Mouse (Mus musculus): Measurements from ENCODE around the gene Pakap. TPM values are rescaled to one million over a fixed set of nuclear protein-coding genes. Genes with fewer than 3 reads are reported as not detected.

The Pakap gene
- polyA plus RNA-seq, 1 experiment: not detected

DNA sequence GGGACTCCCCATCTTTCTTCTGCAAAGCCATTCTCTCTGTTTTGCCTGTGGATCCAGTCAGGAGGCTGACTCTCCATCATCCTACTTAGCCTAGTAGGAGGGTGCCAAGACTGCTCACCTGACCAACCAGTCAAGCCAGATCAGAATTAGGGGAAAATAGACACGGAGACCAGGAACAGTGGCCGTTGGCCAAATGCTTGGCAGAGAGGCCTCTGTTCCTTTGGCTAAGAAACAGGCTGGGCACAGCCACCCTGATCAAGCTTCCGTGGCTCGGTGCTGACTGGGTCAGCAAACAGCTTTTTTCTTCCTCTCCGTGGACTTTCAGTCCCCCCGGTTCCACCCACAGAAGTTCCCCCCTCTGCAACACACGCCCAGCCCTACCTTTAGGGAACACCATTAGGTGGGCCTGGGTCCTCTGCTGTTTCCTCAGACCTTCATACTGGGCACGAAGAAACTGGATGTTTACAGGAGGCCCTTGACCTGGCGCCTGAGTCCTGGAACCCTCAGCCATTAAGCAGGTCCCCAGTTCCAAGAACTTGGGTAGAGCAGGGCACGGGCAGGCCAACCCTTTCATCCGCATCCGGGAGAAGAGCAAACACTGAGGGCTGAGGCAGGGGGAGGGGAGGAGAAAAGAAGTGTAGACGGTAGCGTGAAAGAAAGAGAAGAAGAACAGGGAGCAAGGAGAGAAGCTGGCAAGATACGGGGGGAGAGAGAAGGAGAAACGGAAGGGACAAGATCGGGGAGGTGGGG is 347.4 kb downstream of the Pakap start:
- Histone ChIP-seq H3K4me3 (ENCODE audit: insufficient read depth, low read depth, low read length) (no peak overlapping the region), H3K4me1 (ENCODE audit: control insufficient read depth, insufficient read depth, low read length) (peaks cover 8% of the 10 kb centered on the region), H3K27ac (ENCODE audit: insufficient read depth, low read depth, low read length) (no peak overlapping the region; the same call in 1 of the 2 replicates)
- no peak for TF ChIP-seq CTCF (IDR thresholded peaks at IDR 0.05; ENCODE audit: insufficient read depth, low read depth, low read length)
- no peak for TF ChIP-seq POLR2A (IDR thresholded peaks at IDR 0.05; ENCODE audit: insufficient read depth, low read depth, low read length)
- 40% methylated on average over 17 of the region's 17 CpGs for WGBS

DNA sequence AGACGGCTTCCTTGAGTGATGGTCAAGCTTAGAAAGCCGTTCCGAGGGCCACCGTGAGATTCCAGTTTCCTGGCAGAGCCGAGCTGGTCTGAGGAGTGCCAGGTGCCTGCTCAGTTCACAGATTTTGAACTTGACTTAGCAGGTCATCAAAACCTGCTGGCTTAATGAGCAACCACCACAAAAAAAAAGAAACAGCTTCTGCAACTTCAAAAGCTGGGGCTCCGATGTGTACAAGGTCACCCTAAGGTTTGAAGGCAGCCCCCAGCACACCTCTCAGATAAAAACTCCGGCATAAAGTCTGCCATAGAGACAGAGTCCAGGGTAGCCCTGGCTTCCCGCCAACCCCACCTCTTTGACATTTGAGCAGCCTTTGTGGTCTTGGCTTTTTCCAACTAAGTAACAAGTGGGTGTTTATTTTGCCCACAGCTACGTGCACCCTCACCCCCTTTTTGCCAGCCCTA is 348.3 kb downstream of the Pakap start, which contains the start of gene D630039A03Rik:
D630039A03Rik (minus strand) TSS at position 97 of the 461 bp plus-strand sequence.
- no peak within 1 kb of the TSS for H3K4me3 ChIP-seq (ENCODE audit: insufficient read depth, low read depth, low read length)
- TF ChIP-seq POLR2A (IDR thresholded peaks at IDR 0.05; ENCODE audit: insufficient read depth, low read depth, low read length) (no peak), CTCF (IDR thresholded peaks at IDR 0.05; ENCODE audit: insufficient read depth, low read depth, low read length) (no peak)
- H3K4me1 ChIP-seq (ENCODE audit: control insufficient read depth, insufficient read depth, low read length): peaks cover 8% of the 10 kb centered on the region
- H3K27ac ChIP-seq (ENCODE audit: insufficient read depth, low read depth, low read length): no peak within 1 kb of the TSS; the same call in 1 of the 2 replicates
- 21% methylated on average over 9 of the region's 9 CpGs for WGBS

DNA sequence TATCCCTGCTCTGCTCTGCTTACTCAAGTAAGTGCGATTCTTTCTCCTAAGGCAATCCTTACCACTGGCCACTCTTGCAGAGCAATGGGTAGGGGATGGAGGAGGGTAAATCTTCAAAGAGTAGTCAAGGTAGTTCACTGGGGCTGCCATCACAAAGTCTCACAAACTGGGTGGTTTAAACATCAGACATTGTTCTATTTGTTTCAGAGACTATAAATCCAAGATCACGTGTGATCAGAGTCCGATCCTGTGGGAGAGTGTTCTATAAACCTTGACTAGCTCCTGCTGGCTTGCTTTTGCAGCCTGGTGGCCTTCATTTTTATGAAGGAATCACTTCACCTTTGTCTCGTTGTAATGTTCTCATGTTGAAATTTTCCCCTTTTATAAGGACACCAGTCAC is 348.7 kb downstream of the Pakap start:
- H3K27ac ChIP-seq (ENCODE audit: insufficient read depth, low read depth, low read length): no peak overlapping the region
- peaks cover 8% of the 10 kb centered on the region for H3K4me1 ChIP-seq (ENCODE audit: control insufficient read depth, insufficient read depth, low read length)
- no peak for TF ChIP-seq CTCF (IDR thresholded peaks at IDR 0.05; ENCODE audit: insufficient read depth, low read depth, low read length)
- TF ChIP-seq POLR2A (IDR thresholded peaks at IDR 0.05; ENCODE audit: insufficient read depth, low read depth, low read length): no peak
- WGBS: 80% methylated on average over 4 of the region's 4 CpGs
- no peak overlapping the region for H3K4me3 ChIP-seq (ENCODE audit: insufficient read depth, low read depth, low read length)

DNA sequence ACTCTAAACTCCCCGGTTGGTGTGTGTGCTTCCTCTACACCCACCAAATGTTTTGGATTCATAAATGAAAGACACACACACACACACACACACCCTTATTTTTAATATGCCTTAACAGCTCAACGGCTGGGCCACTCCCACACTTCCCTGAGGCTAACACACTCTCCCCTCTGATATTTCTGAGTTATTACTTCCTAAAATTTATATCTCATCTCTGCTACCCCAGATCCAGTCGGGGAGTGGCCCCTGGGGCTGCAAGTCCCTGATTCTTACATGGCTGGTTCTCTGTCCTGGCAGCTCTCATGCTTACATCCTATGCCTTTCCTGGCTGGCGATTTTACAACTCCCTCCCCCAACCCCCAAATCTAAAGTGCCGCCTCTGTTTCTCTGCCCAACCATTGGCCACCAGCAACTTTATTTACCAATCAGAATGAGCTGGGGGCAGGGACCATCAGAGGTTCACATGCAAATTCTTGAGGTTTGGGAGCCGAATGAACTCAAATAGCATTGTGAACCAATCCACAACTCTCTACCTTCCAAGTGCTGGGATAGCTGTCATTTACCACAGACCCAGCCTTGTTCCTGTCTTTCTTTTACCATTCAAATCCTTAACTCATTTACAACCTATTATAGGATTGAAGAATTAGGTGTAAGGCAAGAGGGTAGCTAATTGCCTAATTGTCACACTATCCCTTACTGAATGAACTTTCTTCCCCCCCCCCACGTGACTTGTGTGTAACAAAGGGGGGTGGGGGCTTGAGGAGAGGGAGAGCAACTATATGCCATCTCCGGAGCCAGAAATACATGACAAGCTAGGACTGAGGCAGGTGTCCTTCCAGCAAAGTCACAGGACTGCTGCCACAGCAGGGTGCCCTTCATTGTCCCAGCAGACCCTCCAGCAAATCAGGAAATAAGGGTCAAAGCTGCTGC is 351.8 kb downstream of the Pakap start:
- Histone ChIP-seq H3K27ac (ENCODE audit: insufficient read depth, low read depth, low read length) (no peak overlapping the region), H3K4me1 (ENCODE audit: control insufficient read depth, insufficient read depth, low read length) (peaks cover 8% of the 10 kb centered on the region), H3K4me3 (ENCODE audit: insufficient read depth, low read depth, low read length) (no peak overlapping the region)
- 32% methylated on average over 8 of the region's 8 CpGs for WGBS
- no peak for TF ChIP-seq CTCF (IDR thresholded peaks at IDR 0.05; ENCODE audit: insufficient read depth, low read depth, low read length)
- TF ChIP-seq POLR2A (IDR thresholded peaks at IDR 0.05; ENCODE audit: insufficient read depth, low read depth, low read length): no peak

DNA sequence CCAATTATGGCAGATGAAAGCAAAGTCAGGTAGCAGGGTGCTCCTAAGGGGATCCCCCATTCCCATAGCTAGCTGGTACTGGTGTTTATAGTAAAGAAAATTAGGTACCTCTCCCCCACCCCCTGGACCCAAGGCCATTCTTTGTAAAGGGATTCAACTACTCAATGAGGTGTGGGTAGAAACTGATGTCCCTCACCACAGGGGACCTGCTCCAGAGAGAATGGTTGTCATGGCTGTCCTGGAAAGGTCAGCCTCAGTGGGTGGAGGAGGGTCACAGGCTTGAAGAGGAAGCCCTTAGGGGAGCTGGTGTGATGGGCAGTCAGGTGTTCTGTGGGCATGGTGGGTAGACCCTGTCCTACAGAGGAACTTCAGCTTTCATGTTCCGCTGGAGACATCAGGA is 352.5 kb downstream of the Pakap start:
- WGBS: 96% methylated on average over 1 of the region's 1 CpGs

DNA sequence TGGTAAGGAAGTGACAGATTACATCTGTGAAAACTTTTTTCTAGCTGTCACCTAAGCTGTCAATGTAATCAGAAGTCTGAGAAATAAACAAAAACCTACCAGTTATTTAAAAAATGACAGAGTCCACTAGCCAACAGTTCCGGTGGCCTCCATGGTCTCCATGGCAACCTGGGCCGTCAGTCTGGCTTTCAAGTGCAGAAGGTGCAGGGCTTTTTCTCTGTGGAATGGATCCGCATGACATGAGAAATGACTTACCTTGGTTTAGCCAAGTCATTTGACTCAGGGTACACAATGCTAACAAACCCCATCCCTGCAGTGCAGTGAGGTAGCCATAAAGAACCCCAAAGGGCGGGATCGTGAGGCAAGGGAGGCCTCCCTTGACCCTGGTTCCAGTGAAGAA is 354.2 kb downstream of the Pakap start:
- TF ChIP-seq POLR2A (IDR thresholded peaks at IDR 0.05; ENCODE audit: insufficient read depth, low read depth, low read length): no peak
- no peak for TF ChIP-seq CTCF (IDR thresholded peaks at IDR 0.05; ENCODE audit: insufficient read depth, low read depth, low read length)
- 70% methylated on average over 5 of the region's 5 CpGs for WGBS
- no peak overlapping the region for H3K27ac ChIP-seq (ENCODE audit: insufficient read depth, low read depth, low read length)
- no peak overlapping the region for H3K4me3 ChIP-seq (ENCODE audit: insufficient read depth, low read depth, low read length)
- no peaks in the 10 kb centered on the region for H3K4me1 ChIP-seq (ENCODE audit: control insufficient read depth, insufficient read depth, low read length)

More for the DNA sequence above, 352.5 kb downstream of the Pakap start:
- TF ChIP-seq CTCF (IDR thresholded peaks at IDR 0.05; ENCODE audit: insufficient read depth, low read depth, low read length) (no peak), POLR2A (IDR thresholded peaks at IDR 0.05; ENCODE audit: insufficient read depth, low read depth, low read length) (no peak)
- Histone ChIP-seq H3K27ac (ENCODE audit: insufficient read depth, low read depth, low read length) (no peak overlapping the region), H3K4me1 (ENCODE audit: control insufficient read depth, insufficient read depth, low read length) (peaks cover 6% of the 10 kb centered on the region), H3K4me3 (ENCODE audit: insufficient read depth, low read depth, low read length) (no peak overlapping the region)

DNA sequence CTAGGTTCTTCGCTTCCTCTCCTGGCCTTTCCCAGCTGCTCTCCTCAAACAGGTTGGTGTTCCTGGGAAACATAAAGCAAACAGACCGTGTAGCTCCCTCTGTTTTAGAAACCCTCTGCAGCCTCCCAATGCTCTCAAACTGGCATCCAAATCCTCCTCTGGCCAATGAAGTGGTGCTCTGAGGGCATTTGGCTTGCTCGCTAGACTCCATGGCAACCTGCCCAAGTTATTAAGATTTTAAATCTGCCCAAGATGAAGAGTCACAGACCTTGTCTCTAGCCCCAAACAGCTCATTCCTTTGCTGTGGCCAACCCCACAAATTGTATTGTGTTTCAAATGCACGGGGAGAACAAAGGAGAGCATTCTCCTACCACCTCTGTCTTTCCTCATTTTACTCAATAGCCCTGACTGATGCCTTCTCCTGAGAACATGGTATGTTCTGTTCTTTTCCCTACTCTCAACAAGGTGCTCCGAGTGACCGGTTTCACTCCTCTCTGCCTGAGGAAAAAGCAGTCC is 356.6 kb downstream of the Pakap start:
- 80% methylated on average over 6 of the region's 6 CpGs for WGBS
- H3K27ac ChIP-seq (ENCODE audit: insufficient read depth, low read depth, low read length): no peak overlapping the region
- no peaks in the 10 kb centered on the region for H3K4me1 ChIP-seq (ENCODE audit: control insufficient read depth, insufficient read depth, low read length)
- TF ChIP-seq CTCF (IDR thresholded peaks at IDR 0.05; ENCODE audit: insufficient read depth, low read depth, low read length) (no peak), POLR2A (IDR thresholded peaks at IDR 0.05; ENCODE audit: insufficient read depth, low read depth, low read length) (no peak)
- H3K4me3 ChIP-seq (ENCODE audit: insufficient read depth, low read depth, low read length): no peak overlapping the region

DNA sequence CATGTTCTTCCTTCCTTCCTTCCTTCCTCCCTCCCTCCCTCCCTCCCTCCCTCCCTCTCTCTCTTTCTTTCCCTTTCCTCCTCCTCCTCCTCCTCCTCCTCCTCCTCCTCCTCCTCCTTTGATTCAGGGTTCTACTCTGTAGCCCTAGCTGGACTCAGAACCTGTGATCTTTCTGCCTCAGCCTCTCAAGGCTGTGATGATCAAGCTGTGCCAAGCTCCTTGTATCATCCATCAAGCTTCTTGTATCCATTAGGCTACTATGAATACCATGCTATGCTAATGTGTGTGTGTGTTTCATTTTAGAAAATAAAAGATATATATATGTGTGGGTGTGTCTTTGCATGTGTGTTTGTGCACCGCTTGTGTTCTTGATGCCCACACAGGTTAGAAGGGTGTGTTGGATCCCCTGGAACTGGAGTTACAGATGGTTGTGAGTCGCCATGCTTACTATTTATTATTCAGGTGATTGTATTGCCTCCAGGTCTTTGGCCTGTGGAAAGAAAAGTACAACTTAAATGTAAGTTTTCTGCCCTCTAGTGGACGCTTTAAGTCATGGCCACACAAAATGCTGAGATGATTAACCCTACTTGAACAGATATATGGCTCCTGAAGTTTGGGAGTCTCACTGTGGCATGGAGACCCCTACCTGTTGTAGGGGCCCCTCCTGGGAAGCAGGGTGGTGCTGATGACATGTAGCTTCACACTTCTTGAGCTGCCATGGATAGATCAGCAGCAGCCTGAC is 359.7 kb downstream of the Pakap start:
- no peak overlapping the region for H3K27ac ChIP-seq (ENCODE audit: insufficient read depth, low read depth, low read length)
- no peak for TF ChIP-seq POLR2A (IDR thresholded peaks at IDR 0.05; ENCODE audit: insufficient read depth, low read depth, low read length)
- H3K4me3 ChIP-seq (ENCODE audit: insufficient read depth, low read depth, low read length): no peak overlapping the region
- no peaks in the 10 kb centered on the region for H3K4me1 ChIP-seq (ENCODE audit: control insufficient read depth, insufficient read depth, low read length)
- 24% methylated on average over 3 of the region's 3 CpGs for WGBS
